Mouse (Mus musculus): ENCODE data around the gene Pknox1. TPM values are rescaled to one million over a fixed set of nuclear protein-coding genes. Genes with fewer than 3 reads are reported as not detected.
"Not testable (repeated sequence)": the region's sequence is repeated elsewhere in the genome, so short reads cannot be mapped to it uniquely, and the experiment has no call there.

The Pknox1 gene
- polyA plus RNA-seq, 1 experiment from 2014 or later, result 10.3 TPM

DNA sequence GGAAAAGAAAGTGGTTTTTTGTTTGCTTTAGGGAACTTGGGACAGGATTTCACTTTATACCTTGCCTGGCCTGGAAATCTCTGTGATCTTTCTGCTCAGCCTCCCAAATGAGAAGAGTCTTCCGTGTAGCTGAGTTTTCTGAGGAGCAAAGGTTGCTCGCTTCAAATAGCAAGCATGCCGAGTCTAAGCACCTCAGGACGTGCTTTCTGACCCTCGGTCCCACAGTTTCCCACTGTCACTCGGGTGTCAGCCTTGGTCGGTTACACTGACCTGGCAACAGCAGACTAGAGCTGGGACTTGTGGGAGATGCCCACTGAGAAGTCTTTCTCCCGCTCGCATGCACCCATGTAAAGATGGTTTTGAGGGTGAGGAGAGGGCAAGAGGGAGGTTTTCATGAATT is 33.4 kb downstream of the Pknox1 start:
- Histone ChIP-seq H3K4me2 (ENCODE audit: low read depth, low read length) (no peak overlapping the region), H3K9ac (ENCODE audit: low read depth, low read length) (no peak overlapping the region), H3K36me3 (ENCODE audit: control insufficient read depth, insufficient read depth) (peaks cover 5% of the 10 kb centered on the region; the same call in 1 of the 2 replicates), H3K9me3 (replicated peaks; ENCODE audit: control insufficient read depth, low read length) (no peaks in the 10 kb centered on the region), H3K27ac (ENCODE audit: low read length) (no peak overlapping the region), H3K4me1 (ENCODE audit: control insufficient read depth, low read depth, low read length) (no peaks in the 10 kb centered on the region; the same call in 1 of the 2 replicates), H3K27me3 (ENCODE audit: control insufficient read depth, insufficient read depth, low read depth, low read length) (no peaks in the 10 kb centered on the region), H3K4me3 (ENCODE audit: low read depth, low read length) (no peak overlapping the region)
- WGBS (ENCODE audit: insufficient replicate concordance), result 76% methylated on average over 9 of the region's 9 CpGs
- no peak for ATAC-seq (ENCODE audit: low read depth)

GRCm38 (mm10) chr17:31598593-31598992 is 34.1 kb downstream of the Pknox1 start:
- Histone ChIP-seq H3K9ac (ENCODE audit: low read depth, low read length) (no peak overlapping the region), H3K4me3 (ENCODE audit: low read depth, low read length) (no peak overlapping the region), H3K36me3 (ENCODE audit: control insufficient read depth, insufficient read depth) (peaks cover 9% of the 10 kb centered on the region), H3K27ac (ENCODE audit: low read length) (no peak overlapping the region), H3K4me2 (ENCODE audit: low read depth, low read length) (no peak overlapping the region), H3K27me3 (ENCODE audit: control insufficient read depth, insufficient read depth, low read depth, low read length) (no peaks in the 10 kb centered on the region), H3K9me3 (replicated peaks; ENCODE audit: control insufficient read depth, low read length) (no peaks in the 10 kb centered on the region), H3K4me1 (ENCODE audit: control insufficient read depth, low read depth, low read length) (no peaks in the 10 kb centered on the region; the same call in 1 of the 2 replicates)
- 75% methylated on average over 8 of the region's 8 CpGs for WGBS (ENCODE audit: insufficient replicate concordance)
- ATAC-seq (ENCODE audit: low read depth), result no peak

- Histone ChIP-seq H3K27ac (ENCODE audit: low read length) (no peak overlapping the region), H3K36me3 (ENCODE audit: control insufficient read depth, insufficient read depth) (peaks cover 7% of the 10 kb centered on the region), H3K9ac (ENCODE audit: low read depth, low read length) (no peak overlapping the region), H3K27me3 (ENCODE audit: control insufficient read depth, insufficient read depth, low read depth, low read length) (no peaks in the 10 kb centered on the region), H3K4me3 (ENCODE audit: low read depth, low read length) (no peak overlapping the region), H3K4me1 (ENCODE audit: control insufficient read depth, low read depth, low read length) (no peaks in the 10 kb centered on the region), H3K9me3 (replicated peaks; ENCODE audit: control insufficient read depth, low read length) (no peaks in the 10 kb centered on the region), H3K4me2 (ENCODE audit: low read depth, low read length) (no peak overlapping the region)
- 62% methylated on average over 7 of the region's 7 CpGs for WGBS (ENCODE audit: insufficient replicate concordance)
- no peak for ATAC-seq (ENCODE audit: low read depth)
These were observed 41.9 kb downstream of the Pknox1 start for GRCm38 (mm10) chr17:31606424-31606823.

DNA sequence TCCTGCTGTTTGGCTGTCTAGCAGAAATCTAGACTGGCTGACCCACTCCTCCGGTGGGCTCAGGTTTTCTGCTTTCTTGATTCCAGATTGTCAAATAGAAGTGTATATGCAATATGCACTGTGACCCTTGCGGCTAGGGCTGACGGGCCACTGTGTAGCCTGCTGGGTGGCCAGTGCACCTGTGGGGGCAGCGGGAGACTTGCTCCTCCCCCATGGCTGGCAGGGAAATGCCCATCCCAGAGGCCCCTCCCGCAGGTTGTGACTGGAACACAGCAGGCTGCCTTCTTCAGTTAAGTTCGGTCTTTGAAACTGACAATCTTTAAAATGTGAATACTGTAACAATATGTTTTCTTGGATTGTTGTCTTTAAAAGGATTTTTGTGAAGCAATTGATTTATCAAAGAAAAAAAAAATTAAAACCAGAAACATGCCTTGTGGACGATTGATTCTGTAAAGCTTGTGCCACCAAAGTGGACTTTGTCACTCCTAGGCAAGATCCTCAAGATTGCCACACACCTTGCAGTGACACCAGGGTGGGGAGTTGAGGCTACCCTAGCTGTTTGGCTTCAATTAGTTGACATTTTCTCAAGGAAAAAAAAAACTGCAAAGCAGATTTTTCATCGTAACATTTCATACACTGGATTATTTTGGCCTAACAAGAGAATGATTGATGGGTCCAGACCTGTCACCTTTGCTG is 42.9 kb downstream of the Pknox1 start:
- H3K4me1 ChIP-seq (ENCODE audit: control insufficient read depth, low read depth, low read length), result no peaks in the 10 kb centered on the region
- no peak for ATAC-seq (ENCODE audit: low read depth)
- no peaks in the 10 kb centered on the region for H3K9me3 ChIP-seq (replicated peaks; ENCODE audit: control insufficient read depth, low read length)
- H3K27ac ChIP-seq (ENCODE audit: low read length), result peak overlapping the region; percentile 17; the same call in 1 of the 2 replicates
- H3K4me3 ChIP-seq (ENCODE audit: low read depth, low read length), result no peak overlapping the region
- 71% methylated on average over 8 of the region's 8 CpGs for WGBS (ENCODE audit: insufficient replicate concordance)
- H3K9ac ChIP-seq (ENCODE audit: low read depth, low read length), result no peak overlapping the region
- H3K36me3 ChIP-seq (ENCODE audit: control insufficient read depth, insufficient read depth), result peaks cover 7% of the 10 kb centered on the region
- no peak overlapping the region for H3K4me2 ChIP-seq (ENCODE audit: low read depth, low read length)
- H3K27me3 ChIP-seq (ENCODE audit: control insufficient read depth, insufficient read depth, low read depth, low read length), result no peaks in the 10 kb centered on the region

GRCm38 (mm10) chr17:31609173-31609572 is 44.6 kb downstream of the Pknox1 start:
- H3K27me3 ChIP-seq (ENCODE audit: control insufficient read depth, insufficient read depth, low read depth, low read length); H3K4me3 ChIP-seq (ENCODE audit: low read depth, low read length); H3K4me2 ChIP-seq (ENCODE audit: low read depth, low read length); H3K4me1 ChIP-seq (ENCODE audit: control insufficient read depth, low read depth, low read length); ATAC-seq (ENCODE audit: low read depth); H3K9ac ChIP-seq (ENCODE audit: low read depth, low read length); H3K9me3 ChIP-seq (replicated peaks; ENCODE audit: control insufficient read depth, low read length); H3K27ac ChIP-seq (ENCODE audit: low read length); H3K36me3 ChIP-seq (ENCODE audit: control insufficient read depth, insufficient read depth): not testable (repeated sequence)
- 88% methylated on average over 3 of the region's 3 CpGs for WGBS (ENCODE audit: insufficient replicate concordance)

GRCm38 (mm10) chr17:31609895-31610294 is 45.4 kb downstream of the Pknox1 start:
- Histone ChIP-seq H3K27ac (ENCODE audit: low read length) (no peak overlapping the region), H3K4me2 (ENCODE audit: low read depth, low read length) (no peak overlapping the region), H3K36me3 (ENCODE audit: control insufficient read depth, insufficient read depth) (no peaks in the 10 kb centered on the region; the same call in none of the 2 replicates), H3K9me3 (replicated peaks; ENCODE audit: control insufficient read depth, low read length) (no peaks in the 10 kb centered on the region), H3K9ac (ENCODE audit: low read depth, low read length) (no peak overlapping the region), H3K4me3 (ENCODE audit: low read depth, low read length) (no peak overlapping the region), H3K4me1 (ENCODE audit: control insufficient read depth, low read depth, low read length) (no peaks in the 10 kb centered on the region), H3K27me3 (ENCODE audit: control insufficient read depth, insufficient read depth, low read depth, low read length) (no peaks in the 10 kb centered on the region)
- WGBS (ENCODE audit: insufficient replicate concordance), result 75% methylated on average over 3 of the region's 3 CpGs
- ATAC-seq (ENCODE audit: low read depth), result no peak

DNA sequence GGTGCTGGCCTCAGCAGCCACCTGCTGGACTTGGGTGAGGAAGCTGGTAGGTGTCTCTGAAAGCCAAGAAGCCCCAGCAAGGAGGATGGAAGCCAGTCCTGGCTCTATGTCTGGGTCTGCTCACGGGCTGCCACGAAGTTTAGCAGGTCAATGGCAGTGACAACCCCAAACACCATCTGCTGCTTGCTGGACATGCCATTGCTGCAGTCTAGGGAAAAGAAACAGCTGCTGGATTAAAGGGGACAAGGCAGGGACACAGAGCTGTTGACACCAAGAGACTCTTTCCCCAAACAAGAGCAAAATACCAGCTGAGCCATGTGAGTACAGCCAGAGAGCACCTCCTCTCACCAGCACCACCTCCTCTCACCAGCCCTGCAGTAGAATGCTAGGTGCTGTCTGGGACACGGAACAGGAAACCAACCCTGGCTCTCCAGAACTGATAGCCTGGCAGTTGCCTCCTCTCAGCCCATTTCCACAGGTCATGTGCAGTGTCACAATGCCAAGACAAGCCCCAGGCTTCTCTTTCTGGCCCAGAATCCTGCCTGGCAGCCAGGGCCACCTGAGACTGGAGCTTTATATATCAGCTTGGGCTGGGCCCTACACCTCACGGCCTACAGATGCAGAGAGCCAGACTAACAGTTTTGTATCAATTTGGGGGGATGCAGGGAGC is 48.7 kb downstream of the Pknox1 start:
- ATAC-seq (ENCODE audit: low read depth), result no peak
- H3K27ac ChIP-seq (ENCODE audit: low read length), result no peak overlapping the region
- H3K27me3 ChIP-seq (ENCODE audit: control insufficient read depth, insufficient read depth, low read depth, low read length), result no peaks in the 10 kb centered on the region
- no peaks in the 10 kb centered on the region for H3K4me1 ChIP-seq (ENCODE audit: control insufficient read depth, low read depth, low read length)
- H3K36me3 ChIP-seq (ENCODE audit: control insufficient read depth, insufficient read depth), result no peaks in the 10 kb centered on the region
- H3K9ac ChIP-seq (ENCODE audit: low read depth, low read length), result no peak overlapping the region
- 47% methylated on average over 4 of the region's 4 CpGs for WGBS (ENCODE audit: insufficient replicate concordance)
- no peak overlapping the region for H3K4me2 ChIP-seq (ENCODE audit: low read depth, low read length)
- no peaks in the 10 kb centered on the region for H3K9me3 ChIP-seq (replicated peaks; ENCODE audit: control insufficient read depth, low read length)
- H3K4me3 ChIP-seq (ENCODE audit: low read depth, low read length), result no peak overlapping the region

DNA sequence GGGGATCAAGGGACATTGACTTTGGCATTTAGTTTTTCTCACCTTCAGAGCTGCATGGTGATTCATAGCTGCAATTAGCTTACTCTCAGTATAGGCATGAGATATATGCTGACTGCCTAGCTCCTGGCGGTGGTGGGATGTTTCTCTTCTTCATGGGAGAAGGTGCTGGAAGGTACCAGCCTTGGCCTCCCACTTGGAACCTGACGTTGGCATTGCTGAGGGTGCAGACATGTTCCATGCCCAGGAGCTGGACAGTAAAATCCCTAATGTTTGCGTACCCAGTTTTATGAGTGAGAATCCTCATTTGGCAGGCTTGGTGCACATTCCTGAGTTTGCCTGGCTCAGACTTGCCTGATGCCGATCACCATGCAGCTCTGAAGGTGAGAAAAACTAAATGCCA is 58.6 kb downstream of the Pknox1 start:
- no peak overlapping the region for H3K4me2 ChIP-seq (ENCODE audit: low read depth, low read length)
- H3K4me1 ChIP-seq (ENCODE audit: control insufficient read depth, low read depth, low read length), result no peaks in the 10 kb centered on the region
- no peak for ATAC-seq (ENCODE audit: low read depth)
- H3K27me3 ChIP-seq (ENCODE audit: control insufficient read depth, insufficient read depth, low read depth, low read length), result no peaks in the 10 kb centered on the region
- 70% methylated on average over 4 of the region's 4 CpGs for WGBS (ENCODE audit: insufficient replicate concordance)
- H3K9me3 ChIP-seq (replicated peaks; ENCODE audit: control insufficient read depth, low read length), result no peaks in the 10 kb centered on the region
- no peak overlapping the region for H3K4me3 ChIP-seq (ENCODE audit: low read depth, low read length)
- H3K27ac ChIP-seq (ENCODE audit: low read length), result no peak overlapping the region
- H3K36me3 ChIP-seq (ENCODE audit: control insufficient read depth, insufficient read depth), result no peaks in the 10 kb centered on the region
- no peak overlapping the region for H3K9ac ChIP-seq (ENCODE audit: low read depth, low read length)

DNA sequence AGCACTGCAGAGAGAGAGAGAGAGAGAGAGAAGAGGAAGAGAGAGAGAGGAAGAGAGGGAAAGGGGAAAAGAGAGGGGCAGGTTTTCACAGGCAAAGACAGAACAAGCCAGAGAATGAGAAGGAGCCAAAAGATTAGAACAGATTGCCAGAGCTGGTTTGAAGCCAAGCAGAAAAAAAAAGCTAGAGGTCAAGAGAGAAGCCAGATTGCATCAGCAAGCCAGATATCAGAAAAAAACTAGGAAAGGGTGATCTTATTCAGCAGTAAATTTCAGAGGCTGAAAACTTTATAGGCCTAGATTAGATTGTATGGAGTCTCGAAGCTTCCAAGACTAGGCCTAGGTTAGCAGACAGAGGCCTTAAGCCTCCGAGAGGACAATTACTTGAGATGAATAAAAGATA is 63.4 kb downstream of the Pknox1 start:
- no peak overlapping the region for H3K27ac ChIP-seq (ENCODE audit: low read length)
- no peaks in the 10 kb centered on the region for H3K9me3 ChIP-seq (replicated peaks; ENCODE audit: control insufficient read depth, low read length)
- H3K4me2 ChIP-seq (ENCODE audit: low read depth, low read length), result no peak overlapping the region
- H3K9ac ChIP-seq (ENCODE audit: low read depth, low read length), result no peak overlapping the region
- no peak for ATAC-seq (ENCODE audit: low read depth)
- 70% methylated on average over 2 of the region's 2 CpGs for WGBS (ENCODE audit: insufficient replicate concordance)
- no peaks in the 10 kb centered on the region for H3K27me3 ChIP-seq (ENCODE audit: control insufficient read depth, insufficient read depth, low read depth, low read length)
- no peak overlapping the region for H3K4me3 ChIP-seq (ENCODE audit: low read depth, low read length)
- H3K36me3 ChIP-seq (ENCODE audit: control insufficient read depth, insufficient read depth), result no peaks in the 10 kb centered on the region
- H3K4me1 ChIP-seq (ENCODE audit: control insufficient read depth, low read depth, low read length), result 0 out of 2 replicates have a peak, but pooled peaks cover 2% of the 10 kb centered on the region

All from liver, embryonic 16.5 days (tissue).